Comparison of ENCODE assay signal across 15 mouse cellular contexts in genomic region chr13:45242750-45243149, GRCm38 (mm10).
"Had no signal": no experiment of that assay in that cellular context is flagged by ENCODE, and none has a peak within 500 bp of the region (broad histone marks: within the 10 kb centered on the region; RNA-seq: fewer than 3 reads in every experiment).

No protein-coding gene starts in this region.

- ATAC-seq: liver, embryonic 12.5 days; midbrain, embryonic 15.5 days had no signal

- H3K9me3 ChIP-seq: limb, embryonic 15.5 days; liver, embryonic 12.5 days; midbrain, embryonic 10.5 days; midbrain, embryonic 15.5 days; neural tube, embryonic 13.5 days had no signal

- H3K4me2 ChIP-seq: limb, embryonic 15.5 days; liver, embryonic 12.5 days; lung, embryonic 14.5 days; midbrain, embryonic 15.5 days; neural tube, embryonic 13.5 days had no signal

- H3K4me3 ChIP-seq: left cerebral cortex, adult 2 months; limb, embryonic 15.5 days; liver, embryonic 12.5 days; midbrain, embryonic 10.5 days; midbrain, embryonic 15.5 days; neural tube, embryonic 13.5 days had no signal

- H3K27ac ChIP-seq: left cerebral cortex, adult 2 months; limb, embryonic 15.5 days; liver, embryonic 12.5 days; midbrain, embryonic 10.5 days; midbrain, embryonic 15.5 days; neural tube, embryonic 13.5 days; stomach, postnatal 0 days had no signal

- H3K36me3 ChIP-seq: limb, embryonic 15.5 days; liver, embryonic 12.5 days; midbrain, embryonic 10.5 days; midbrain, embryonic 15.5 days; neural tube, embryonic 13.5 days had no signal

- H3K4me1 ChIP-seq: liver, embryonic 12.5 days; midbrain, embryonic 15.5 days had no signal

- H3K9ac ChIP-seq: limb, embryonic 15.5 days; liver, embryonic 12.5 days; lung, embryonic 14.5 days; midbrain, embryonic 15.5 days; neural tube, embryonic 13.5 days had no signal

- DNase-seq: kidney, adult 11 months; lung, embryonic 14.5 days; lung, postnatal 10 days; lung, postnatal 4 days; right cerebral cortex, adult 18-20 months; right cerebral cortex, postnatal 25 days; thymus, adult 2 months; thymus, postnatal 25 days had no signal

- H3K27me3 ChIP-seq: limb, embryonic 15.5 days; midbrain, embryonic 15.5 days had no signal
